In genomic region chr14:55926847-55927246, GRCm38 (mm10) we compare ENCODE assay signal across 27 mouse cellular contexts. TPM values are rescaled to one million over a fixed set of nuclear protein-coding genes. Genes with fewer than 3 reads are reported as not detected.
"Had no signal": no experiment of that assay in that cellular context is flagged by ENCODE, and none has a peak within 500 bp of the region (broad histone marks: within the 10 kb centered on the region; RNA-seq: fewer than 3 reads in every experiment).

No protein-coding gene starts in this region.

- H3K4me2 ChIP-seq: liver, embryonic 15.5 days; lung, embryonic 15.5 days; midbrain, embryonic 11.5 days; midbrain, embryonic 13.5 days; midbrain, embryonic 15.5 days; neural tube, embryonic 12.5 days; stomach, embryonic 15.5 days had no signal

- H3K4me1 ChIP-seq: midbrain, embryonic 13.5 days; midbrain, embryonic 15.5 days; neural tube, embryonic 12.5 days; stomach, embryonic 15.5 days had no signal

- DNase-seq: liver, postnatal 0 days; lung, adult 2 months; lung, postnatal 14 days; lung, postnatal 36 days; right cerebral cortex, adult 18-20 months; right cerebral cortex, postnatal 25 days; right cerebral cortex, postnatal 4 days; thymus, adult 18-20 months; thymus, postnatal 14 days; thymus, postnatal 36 days had no signal

- ATAC-seq: liver, postnatal 0 days; lung, postnatal 0 days; midbrain, embryonic 13.5 days; midbrain, embryonic 15.5 days had no signal

- H3K27me3 ChIP-seq: liver, embryonic 15.5 days; lung, embryonic 15.5 days; megakaryocyte, embryonic 14.5 days; midbrain, embryonic 13.5 days; midbrain, embryonic 15.5 days; neural tube, embryonic 12.5 days; stomach, embryonic 15.5 days had no signal

- H3K4me3 ChIP-seq: liver, embryonic 15.5 days; lung, embryonic 15.5 days; megakaryocyte, embryonic 14.5 days; midbrain, embryonic 13.5 days; midbrain, embryonic 15.5 days; neural tube, embryonic 12.5 days; stomach, embryonic 15.5 days had no signal

- H3K27ac ChIP-seq: liver, embryonic 15.5 days; lung, embryonic 15.5 days; macrophage; midbrain, embryonic 13.5 days; midbrain, embryonic 15.5 days; neural tube, embryonic 12.5 days; stomach, embryonic 15.5 days had no signal

- H3K9ac ChIP-seq: liver, embryonic 15.5 days; liver, postnatal 0 days; lung, embryonic 15.5 days; midbrain, embryonic 13.5 days; midbrain, embryonic 15.5 days; neural tube, embryonic 12.5 days; stomach, embryonic 15.5 days had no signal

- H3K9me3 ChIP-seq: liver, embryonic 15.5 days; lung, embryonic 15.5 days; megakaryocyte, embryonic 14.5 days; midbrain, embryonic 13.5 days; midbrain, embryonic 15.5 days; neural tube, embryonic 12.5 days; stomach, embryonic 15.5 days had no signal

- H3K36me3 ChIP-seq: liver, embryonic 15.5 days; lung, embryonic 15.5 days; midbrain, embryonic 13.5 days; midbrain, embryonic 15.5 days; neural tube, embryonic 12.5 days; stomach, embryonic 15.5 days had no signal

RNA-seq across cellular contexts. Expression of gene Cma1, which starts 17.6 kb away (rescaled TPM):
- polyA plus RNA-seq: macrophage; midbrain, embryonic 11.5 days; midbrain, embryonic 13.5 days; neural tube, embryonic 12.5 days; neural tube, embryonic 14.5 days; small intestine, adult 2 months had no signal

RNA-seq across cellular contexts. Expression of gene Cma2, which starts 23.9 kb away (rescaled TPM):
- total RNA-seq: midbrain, postnatal 0 days; monocyte, adult 5-6 weeks; neutrophil, adult 5-6 weeks had no signal
- polyA plus RNA-seq: liver, embryonic 15.5 days; liver, postnatal 0 days; lung, adult 2 months; lung, embryonic 15.5 days; lung, postnatal 0 days; macrophage; midbrain, embryonic 11.5 days; midbrain, embryonic 13.5 days; midbrain, embryonic 15.5 days; midbrain, postnatal 0 days; neural tube, embryonic 12.5 days; neural tube, embryonic 14.5 days; spleen, adult 2 months; stomach, embryonic 15.5 days; thymus, postnatal 0 days had no signal

RNA-seq across cellular contexts. Expression of gene Cbln3, which starts 42.7 kb away (rescaled TPM):
- total RNA-seq: neutrophil, adult 5-6 weeks had no signal
- polyA plus RNA-seq: macrophage had no signal
